Mouse (Mus musculus): ENCODE measurements around the gene Gm45261. TPM values are rescaled to one million over a fixed set of nuclear protein-coding genes. Genes with fewer than 3 reads are reported as not detected.

The Gm45261 gene
- polyA plus RNA-seq (2012; rRNA removed): not detected in 2 replicates

GRCm38 (mm10) chr1:80461348-80461747 is at the start of gene Gm45261:
Gene Gm45261 (minus strand): TSS chr1:80461448.
- no peak for DNase-seq (ENCODE audit: low spot score)

- DNase-seq (ENCODE audit: low spot score): no peak
Measured at GRCm38 (mm10) chr1:80504757-80505156, 43.5 kb upstream of the Gm45261 start.

GRCm38 (mm10) chr1:80504081-80504480 is 42.8 kb upstream of the Gm45261 start:
- no peak for DNase-seq (ENCODE audit: low spot score)

- no peak for DNase-seq (ENCODE audit: low spot score)
Measured at GRCm38 (mm10) chr1:80502456-80503165, 41.4 kb upstream of the Gm45261 start.

- no peak for DNase-seq (ENCODE audit: low spot score)
Measured at GRCm38 (mm10) chr1:80499264-80499663, 38.0 kb upstream of the Gm45261 start.

GRCm38 (mm10) chr1:80496360-80496759 is 35.1 kb upstream of the Gm45261 start:
- no peak for DNase-seq (ENCODE audit: low spot score)

- no peak for DNase-seq (ENCODE audit: low spot score)
Measured at GRCm38 (mm10) chr1:80483419-80483818, 22.2 kb upstream of the Gm45261 start.

- no peak for DNase-seq (ENCODE audit: low spot score)
Measured at GRCm38 (mm10) chr1:80474942-80475341, 13.7 kb upstream of the Gm45261 start.

GRCm38 (mm10) chr1:80472395-80472794 is 11.1 kb upstream of the Gm45261 start:
- no peak for DNase-seq (ENCODE audit: low spot score)

GRCm38 (mm10) chr1:80459923-80460322 is 1.3 kb downstream of the Gm45261 start:
- no peak for DNase-seq (ENCODE audit: low spot score)

- DNase-seq (ENCODE audit: low spot score): no peak
Measured at GRCm38 (mm10) chr1:80459477-80459876, 1.8 kb downstream of the Gm45261 start.

- DNase-seq (ENCODE audit: low spot score): no peak
Measured at GRCm38 (mm10) chr1:80453971-80454370, 7.3 kb downstream of the Gm45261 start.

GRCm38 (mm10) chr1:80451914-80452549 is 9.2 kb downstream of the Gm45261 start:
- no peak for DNase-seq (ENCODE audit: low spot score)

GRCm38 (mm10) chr1:80447554-80447953 is 13.7 kb downstream of the Gm45261 start:
- DNase-seq (ENCODE audit: low spot score): no peak

- DNase-seq (ENCODE audit: low spot score): no peak
Measured at GRCm38 (mm10) chr1:80440911-80441310, 20.3 kb downstream of the Gm45261 start.

- DNase-seq (ENCODE audit: low spot score): no peak
Measured at GRCm38 (mm10) chr1:80438506-80438905, 22.7 kb downstream of the Gm45261 start.

GRCm38 (mm10) chr1:80427946-80428345 is 33.3 kb downstream of the Gm45261 start:
- DNase-seq (ENCODE audit: low spot score): no peak

GRCm38 (mm10) chr1:80427425-80427824 is 33.8 kb downstream of the Gm45261 start:
- no peak for DNase-seq (ENCODE audit: low spot score)

GRCm38 (mm10) chr1:80424666-80425065 is 36.6 kb downstream of the Gm45261 start:
- no peak for DNase-seq (ENCODE audit: low spot score)

- no peak for DNase-seq (ENCODE audit: low spot score)
Measured at GRCm38 (mm10) chr1:80418321-80419045, 42.8 kb downstream of the Gm45261 start.

- no peak for DNase-seq (ENCODE audit: low spot score)
Measured at GRCm38 (mm10) chr1:80416329-80416728, 44.9 kb downstream of the Gm45261 start.

- no peak for DNase-seq (ENCODE audit: low spot score)
Measured at GRCm38 (mm10) chr1:80412521-80412920, 48.7 kb downstream of the Gm45261 start.
